Mouse (Mus musculus): ENCODE measurements around the gene Olfr1287.

Gene Olfr1287

GRCm38 (mm10) chr2:111448842-111449241 is at the start of gene Olfr1287:
Olfr1287 (plus strand) TSS chr2:111449142.
- no peak for DNase-seq

DNA sequence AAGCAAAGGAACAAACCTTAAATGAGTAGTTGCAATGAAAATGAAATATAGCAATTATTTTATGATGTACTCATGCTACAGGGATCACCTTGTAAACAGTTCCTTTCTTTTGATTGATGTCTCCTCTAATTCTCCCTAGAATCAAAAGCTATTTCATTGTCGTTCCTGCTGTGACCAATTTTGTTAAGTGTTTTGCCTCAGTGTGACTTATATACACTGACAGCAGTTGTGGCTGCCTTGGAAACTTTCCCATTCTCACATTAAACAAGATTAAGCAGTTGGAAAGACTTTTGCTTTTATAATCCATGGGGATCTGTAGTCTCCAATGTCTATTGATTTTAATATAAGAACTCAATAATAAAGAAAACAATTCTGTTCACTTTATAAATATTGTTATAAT is 26.0 kb upstream of the Olfr1287 start, which contains the start of gene Olfr1286:
Gene Olfr1286, minus strand, starts transcription at position 185 of the 400 bp plus-strand sequence.
- no peak for DNase-seq

GRCm38 (mm10) chr2:111473801-111474200 is 24.9 kb downstream of the Olfr1287 start, which contains the start of gene Olfr1288:
Olfr1288 (plus strand) TSS chr2:111474101.
- DNase-seq, result no peak

DNA sequence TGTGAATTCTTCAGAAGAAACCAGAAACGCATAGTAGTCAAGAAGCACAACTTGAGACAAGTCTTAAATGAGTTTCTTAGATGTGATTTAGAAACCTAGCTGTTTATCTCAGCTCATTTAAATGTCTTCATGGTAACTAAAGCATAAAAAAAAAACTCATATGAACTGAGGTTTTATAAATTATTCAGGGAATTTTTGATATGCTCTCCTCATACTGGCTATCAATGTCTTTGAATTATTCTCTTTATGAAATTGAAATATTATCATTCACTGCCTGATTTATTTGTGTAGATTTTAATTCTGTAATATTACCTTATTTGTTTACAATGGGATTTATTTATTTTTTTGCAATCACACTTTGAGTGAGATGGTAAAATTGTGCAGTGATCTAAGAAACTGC is 31.6 kb downstream of the Olfr1287 start, which contains the start of gene Olfr1289:
Gene Olfr1289, plus strand, starts transcription at position 301 of the 400 bp plus-strand sequence.
- DNase-seq, result no peak

GRCm38 (mm10) chr2:111493729-111494128 is 44.8 kb downstream of the Olfr1287 start, which contains the start of gene Olfr1290:
Olfr1290 (minus strand) TSS chr2:111493829.
- no peak for DNase-seq

- DNase-seq, result no peak
These were observed 47.9 kb downstream of the Olfr1287 start, which contains the start of gene Olfr1291-ps1 for GRCm38 (mm10) chr2:111496880-111497279. Olfr1291-ps1 (plus strand) TSS chr2:111497180.
